Mouse (Mus musculus) B cell, adult 2 months (primary cell): Measurements from ENCODE around the gene N4bp2.

Experiments used
- DNase-seq, 2 experiments: peaks; one replicate each; pipeline ENCODE4 v3.0.0; 2022

N4bp2 gene

GRCm38 (mm10) chr5:65866591-65866990 is 103.3 kb downstream of the N4bp2 start:
- DNase-seq: no peak

GRCm38 (mm10) chr5:65867380-65868116 is 104.2 kb downstream of the N4bp2 start:
- peak; percentile 61 to 65 for DNase-seq

GRCm38 (mm10) chr5:65868419-65868818 is 105.1 kb downstream of the N4bp2 start:
- no peak for DNase-seq

GRCm38 (mm10) chr5:65869660-65870059 is 106.3 kb downstream of the N4bp2 start:
- DNase-seq: no peak

GRCm38 (mm10) chr5:65871276-65871875 is 108.1 kb downstream of the N4bp2 start:
- DNase-seq: peak; percentile 48 to 55

GRCm38 (mm10) chr5:65873212-65873611 is 109.9 kb downstream of the N4bp2 start:
- no peak for DNase-seq

DNA sequence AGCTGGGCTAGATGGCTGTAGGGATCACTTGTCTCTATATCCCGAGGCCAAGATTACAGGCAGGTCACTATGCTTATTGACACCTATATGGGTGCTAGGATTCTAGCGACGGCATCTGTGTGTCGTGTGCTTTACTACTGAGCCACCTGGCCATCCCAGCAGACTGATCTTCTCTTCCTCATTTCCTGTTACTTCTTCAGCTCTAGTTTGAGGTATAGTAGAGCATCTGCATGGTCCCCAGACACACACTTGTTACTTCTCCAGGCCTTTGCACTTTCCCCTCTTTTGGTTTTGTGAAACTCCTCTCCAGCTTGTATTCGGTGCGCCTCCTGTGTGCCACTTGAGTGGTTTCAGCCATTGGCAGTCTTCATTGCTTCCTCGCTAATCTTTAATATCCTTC is 111.9 kb downstream of the N4bp2 start:
- DNase-seq: no peak

GRCm38 (mm10) chr5:65878367-65878766 is 115.0 kb downstream of the N4bp2 start:
- DNase-seq: no peak
